Mouse (Mus musculus) testis, adult 2 months (tissue): Measurements from ENCODE around the gene Impdh1. TPM values are rescaled to one million over a fixed set of nuclear protein-coding genes. Genes with fewer than 3 reads are reported as not detected.
"Not testable (repeated sequence)": the region's sequence is repeated elsewhere in the genome, so short reads cannot be mapped to it uniquely, and the experiment has no call there.

Source experiments
- H3K27ac ChIP-seq: fragments of 200-500 bp; 2 replicates; pipeline ENCODE4 v1.5.1; 2012; ENCODE audit warnings: low read depth, low read length; ENCODE audit not compliant: control insufficient read depth, insufficient read depth
- H3K27me3 ChIP-seq: fragments of 200-500 bp; 2 replicates; pipeline ENCODE4 v1.6.1; 2012; ENCODE audit warnings: mild to moderate bottlenecking, low read length, moderate library complexity; ENCODE audit not compliant: control insufficient read depth, insufficient read depth
- H3K36me3 ChIP-seq: fragments of 200-500 bp; 2 replicates; pipeline ENCODE4 v1.6.1; 2012; ENCODE audit warnings: mild to moderate bottlenecking, low read length; ENCODE audit not compliant: control insufficient read depth, insufficient read depth
- H3K4me1 ChIP-seq: fragments of 200-500 bp; 2 replicates; pipeline ENCODE4 v1.6.1; 2012; ENCODE audit warnings: low read length; ENCODE audit not compliant: control insufficient read depth, insufficient read depth
- H3K4me3 ChIP-seq: fragments of 200-500 bp; 2 replicates; pipeline ENCODE4 v1.5.1; 2012; ENCODE audit warnings: low read depth, mild to moderate bottlenecking, low read length, moderate library complexity, mixed read lengths; ENCODE audit not compliant: control insufficient read depth
- CTCF ChIP-seq: fragments of 200-500 bp; IDR thresholded peaks from 2 replicates; pipeline ENCODE4 v1.5.1; 2012; ENCODE audit warnings: low read depth, mild to moderate bottlenecking, inconsistent platforms, low read length, moderate library complexity; ENCODE audit not compliant: control insufficient read depth, insufficient read depth, insufficient replicate concordance
- POLR2A ChIP-seq: fragments of 200-500 bp; IDR thresholded peaks from 2 replicates; pipeline ENCODE4 v1.6.1; 2012; ENCODE audit warnings: low read depth, mild to moderate bottlenecking, inconsistent platforms, low read length, moderate library complexity; ENCODE audit not compliant: control insufficient read depth
- polyA plus RNA-seq: library from polyadenylated mRNA; depleted of rRNA; stranded (reverse); fragments of >200 nt; gene quantifications from 2 replicates; pipeline ENCODE4 v1.2.3, GENCODE M21; 2012

Impdh1 gene
- polyA plus RNA-seq, 1 experiment: 6.1 TPM

DNA sequence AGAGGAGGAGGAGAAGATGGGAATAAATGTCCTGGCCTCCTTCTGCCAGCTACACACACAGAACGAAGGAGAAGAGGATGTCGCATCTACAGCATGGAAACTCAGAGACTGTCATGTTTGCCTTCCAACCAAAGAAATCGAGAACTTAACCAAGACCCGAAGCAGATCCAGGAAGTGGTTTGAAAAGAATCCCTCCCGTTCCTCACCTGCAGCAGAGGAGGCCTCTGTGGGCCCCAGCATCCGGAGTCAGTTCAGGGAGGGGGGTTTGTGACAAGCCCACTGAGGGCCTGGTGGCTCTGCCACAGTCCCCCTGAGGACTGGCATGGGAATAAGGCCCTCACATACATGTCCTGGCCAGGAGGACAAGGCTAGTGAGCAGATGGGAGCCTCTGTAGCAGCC is 16.2 kb upstream of the Impdh1 start:
- H3K4me1 ChIP-seq: no peaks in the 10 kb centered on the region
- H3K27ac ChIP-seq: no peak overlapping the region
- no peaks in the 10 kb centered on the region for H3K27me3 ChIP-seq
- no peak overlapping the region for H3K4me3 ChIP-seq
- TF ChIP-seq POLR2A (no peak), CTCF (no peak)
- H3K36me3 ChIP-seq: no peaks in the 10 kb centered on the region

DNA sequence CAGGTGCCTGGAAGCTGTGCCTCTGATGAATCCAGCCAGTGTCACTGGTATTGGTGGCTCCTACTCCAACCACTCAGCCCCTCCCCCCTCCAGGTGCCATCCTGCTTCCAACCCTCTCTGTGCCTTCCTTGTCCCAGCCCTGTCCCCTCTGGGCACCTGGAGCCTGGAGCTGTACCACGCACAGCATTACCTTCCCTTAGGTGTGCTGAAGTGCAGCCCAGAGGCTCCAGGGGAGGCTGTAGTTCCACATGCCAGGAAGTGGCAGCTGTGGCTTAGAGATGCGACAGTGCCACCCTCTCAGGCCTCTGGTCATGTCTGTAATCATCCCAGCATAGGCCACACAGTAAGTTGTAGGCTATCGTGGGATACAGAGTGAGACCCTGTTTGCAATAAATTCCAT is 15.6 kb upstream of the Impdh1 start:
- no peaks in the 10 kb centered on the region for H3K36me3 ChIP-seq
- H3K4me1 ChIP-seq: no peaks in the 10 kb centered on the region
- H3K4me3 ChIP-seq: no peak overlapping the region
- H3K27ac ChIP-seq: no peak overlapping the region
- TF ChIP-seq POLR2A (no peak), CTCF (no peak)
- no peaks in the 10 kb centered on the region for H3K27me3 ChIP-seq

DNA sequence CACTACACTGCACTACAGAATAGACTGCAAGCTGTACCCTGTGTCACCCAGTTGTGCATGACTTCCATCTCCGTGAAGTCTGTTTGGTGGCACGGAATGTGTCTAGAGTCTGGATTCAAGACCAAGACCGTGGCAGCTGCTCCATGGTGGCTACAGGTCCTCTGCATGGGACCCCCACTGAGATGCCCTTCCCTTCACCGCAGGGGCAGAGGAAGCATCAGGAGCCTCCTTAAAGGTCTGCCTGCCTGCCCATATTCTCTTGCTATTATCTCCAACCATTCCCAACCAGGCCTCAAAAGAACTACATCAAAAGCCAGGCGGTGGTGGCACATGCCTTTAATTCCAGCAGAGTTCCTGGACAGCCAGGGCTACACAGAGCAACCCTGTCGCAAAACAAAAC is 14.2 kb upstream of the Impdh1 start:
- TF ChIP-seq CTCF (no peak), POLR2A (no peak)
- Histone ChIP-seq H3K36me3 (no peaks in the 10 kb centered on the region), H3K4me1 (no peaks in the 10 kb centered on the region), H3K27me3 (no peaks in the 10 kb centered on the region), H3K27ac (no peak overlapping the region), H3K4me3 (no peak overlapping the region)

DNA sequence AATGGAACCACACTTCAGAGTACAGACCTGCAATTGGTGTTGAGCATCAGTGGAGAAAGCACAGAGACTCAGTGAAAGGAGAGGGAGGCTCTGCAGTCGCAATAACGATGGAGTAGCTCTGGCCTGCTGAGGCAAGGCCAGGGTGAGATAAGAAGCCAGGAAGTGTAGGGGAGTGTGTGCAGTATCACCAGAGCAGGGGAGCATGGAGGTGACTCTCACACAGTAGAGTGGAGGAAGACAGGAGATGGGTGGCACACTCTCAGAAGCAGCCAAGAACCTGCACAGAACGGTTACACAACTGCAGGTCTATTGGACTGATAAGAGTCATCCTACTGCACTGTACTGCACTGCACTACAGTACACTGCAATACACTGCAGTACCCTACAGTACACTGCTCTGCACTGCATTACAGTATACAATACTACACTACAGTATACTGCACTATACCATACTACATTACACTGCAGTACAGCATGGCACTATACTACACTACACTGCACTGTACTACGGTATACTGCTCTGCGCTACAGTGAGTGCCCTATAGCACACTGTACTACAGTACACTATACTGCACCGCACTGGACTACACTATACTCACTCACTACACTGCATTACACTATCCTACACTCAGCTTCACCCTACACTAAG is 13.2 kb upstream of the Impdh1 start:
- no peaks in the 10 kb centered on the region for H3K4me1 ChIP-seq
- H3K36me3 ChIP-seq: no peaks in the 10 kb centered on the region
- no peak overlapping the region for H3K27ac ChIP-seq
- H3K27me3 ChIP-seq: no peaks in the 10 kb centered on the region
- TF ChIP-seq POLR2A: no peak
- no peak for TF ChIP-seq CTCF
- H3K4me3 ChIP-seq: no peak overlapping the region

DNA sequence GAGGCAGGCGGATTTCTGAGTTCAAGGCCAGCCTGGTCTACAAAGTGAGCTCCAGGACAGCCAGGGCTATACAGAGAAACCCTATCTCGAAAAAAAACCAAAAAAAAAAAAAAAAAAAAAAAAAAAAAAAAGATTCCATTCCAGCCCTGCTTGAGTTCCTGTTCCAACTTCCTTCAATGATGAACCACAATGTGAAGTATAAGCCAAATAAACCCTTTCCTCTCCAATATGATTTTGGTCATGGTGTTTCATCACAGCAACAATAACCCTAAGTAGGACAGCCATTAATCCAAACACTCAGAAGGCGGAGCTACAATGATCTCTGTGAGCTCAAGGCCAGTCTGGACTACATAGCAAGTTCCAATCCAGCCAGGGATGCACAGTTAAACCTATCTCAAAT is 1.6 kb upstream of the Impdh1 start:
- H3K27me3 ChIP-seq, H3K27ac ChIP-seq, H3K4me1 ChIP-seq, H3K4me3 ChIP-seq, H3K36me3 ChIP-seq: not testable (repeated sequence)

DNA sequence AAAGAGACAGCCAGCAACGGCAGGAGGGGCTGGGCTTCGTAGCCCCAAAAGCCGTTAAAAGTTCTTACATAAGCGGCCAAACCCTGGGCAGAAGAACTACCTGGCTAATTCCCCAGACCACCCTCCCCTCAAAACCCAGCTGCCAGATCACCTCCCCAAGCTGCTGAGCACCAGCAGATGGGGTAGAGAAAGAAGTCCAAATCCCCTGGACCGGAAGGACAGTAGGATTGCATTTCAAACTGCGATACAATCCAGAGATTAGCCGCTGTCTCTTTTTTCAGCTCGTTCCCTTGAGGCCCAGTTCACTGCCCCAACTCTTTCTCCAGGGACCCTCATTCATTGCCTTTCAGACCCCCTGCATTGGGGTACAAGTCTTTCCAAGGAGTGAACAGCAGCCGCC is 983 bp downstream of the Impdh1 start:
- Histone ChIP-seq H3K27me3 (no peaks in the 10 kb centered on the region; the same call in 1 of the 2 replicates), H3K4me1 (peaks cover 21% of the 10 kb centered on the region), H3K4me3 (peak overlapping the region; percentile 75), H3K27ac (no peak overlapping the region), H3K36me3 (no peaks in the 10 kb centered on the region)
- no peak for TF ChIP-seq CTCF
- no peak for TF ChIP-seq POLR2A

DNA sequence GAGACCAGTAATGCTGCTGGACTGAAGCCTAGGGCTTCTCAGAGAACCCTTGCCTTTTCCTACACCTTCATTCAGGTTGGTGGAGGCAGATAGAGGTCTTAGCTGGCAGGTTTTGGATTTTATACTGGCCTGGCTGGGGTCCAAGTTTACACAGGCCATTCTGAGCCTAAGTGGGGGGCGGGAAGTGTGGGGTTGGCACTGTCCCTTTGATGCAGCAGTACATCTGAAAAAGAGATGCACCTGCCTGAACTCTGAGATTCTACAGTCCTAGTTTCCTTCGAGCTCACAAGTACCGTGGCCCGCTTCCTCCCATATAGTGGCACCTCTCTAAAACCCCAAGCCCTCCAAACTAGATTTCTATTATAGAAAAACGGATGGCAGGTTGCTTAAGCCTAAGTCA is 1.4 kb downstream of the Impdh1 start:
- TF ChIP-seq POLR2A (no peak), CTCF (no peak)
- no peak overlapping the region; the same call in 1 of the 2 replicates for H3K27ac ChIP-seq
- no peak overlapping the region for H3K4me3 ChIP-seq
- peaks cover 21% of the 10 kb centered on the region for H3K4me1 ChIP-seq
- no peaks in the 10 kb centered on the region; the same call in 1 of the 2 replicates for H3K27me3 ChIP-seq
- H3K36me3 ChIP-seq: no peaks in the 10 kb centered on the region

DNA sequence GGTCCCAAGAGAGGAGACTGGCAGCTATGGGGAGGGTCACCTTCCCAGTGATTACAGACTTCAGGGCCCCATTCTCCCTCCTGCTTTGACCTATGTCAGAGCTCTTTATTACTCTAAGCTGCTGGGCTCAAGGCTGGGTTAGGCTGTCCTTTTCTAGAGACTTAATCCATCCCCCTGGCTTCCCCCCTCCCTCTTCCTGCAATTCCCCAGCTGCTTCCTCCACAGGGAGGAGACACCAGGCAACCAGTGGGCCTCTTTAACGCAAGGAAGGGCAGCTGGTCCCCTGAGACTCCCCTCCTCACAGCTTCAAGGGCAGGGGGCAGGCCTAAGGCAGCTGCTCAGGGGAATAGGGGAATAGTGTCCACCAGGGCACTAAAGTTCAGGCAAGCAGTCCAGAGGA is 1.9 kb downstream of the Impdh1 start:
- H3K4me3 ChIP-seq: no peak overlapping the region
- no peaks in the 10 kb centered on the region for H3K36me3 ChIP-seq
- H3K4me1 ChIP-seq: peaks cover 21% of the 10 kb centered on the region
- H3K27me3 ChIP-seq: no peaks in the 10 kb centered on the region; the same call in 1 of the 2 replicates
- TF ChIP-seq CTCF: no peak
- TF ChIP-seq POLR2A: no peak
- H3K27ac ChIP-seq: no peak overlapping the region
